Mouse (Mus musculus) ES-Bruce4 (cell line): ENCODE results near the gene Sparcl1.
A peak's percentile ranks its signal among the peaks of the same experiment; 100 is the strongest.

Experiments used
- CTCF ChIP-seq: IDR thresholded peaks from one replicate; pipeline ENCODE4 v1.8.1; 2011; ENCODE audit warnings: low read depth, low read length
- EP300 ChIP-seq: IDR thresholded peaks from 2 replicates; pipeline ENCODE4 v1.6.1; 2011; ENCODE audit warnings: low read depth, low read length; ENCODE audit not compliant: insufficient read depth
- POLR2A ChIP-seq: IDR thresholded peaks from one replicate; pipeline ENCODE4 v1.8.1; 2011; ENCODE audit warnings: low read length; ENCODE audit not compliant: insufficient read depth

DNA sequence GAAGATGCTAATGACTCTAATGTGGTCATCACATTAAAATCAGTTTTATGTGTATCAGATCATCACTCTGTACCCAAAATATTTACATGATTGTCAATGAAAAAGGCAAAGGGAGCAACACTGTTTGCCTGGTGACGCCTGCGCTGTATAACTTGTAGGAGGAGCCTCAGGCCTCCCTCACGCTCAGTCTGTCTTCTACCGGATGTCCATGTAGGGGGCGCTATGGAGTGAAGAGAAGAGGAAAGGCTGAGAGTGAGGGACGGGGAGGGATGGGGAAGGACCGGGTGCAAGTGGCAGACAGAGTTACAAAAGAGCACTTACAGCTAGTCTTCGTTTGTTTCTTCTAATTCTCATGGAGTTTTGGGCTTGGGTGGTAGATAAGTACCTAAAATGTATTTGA lies 60.6 kb downstream of the Sparcl1 start:
- TF ChIP-seq POLR2A (no peak), CTCF (peak; percentile 74), EP300 (no peak)
